Mouse (Mus musculus) left cerebral cortex, adult 8-10 months (tissue): Measurements from ENCODE around the gene Rnf6. TPM values are rescaled to one million over a fixed set of nuclear protein-coding genes. Genes with fewer than 3 reads are reported as not detected.

Experiments
- DNase-seq, 2 experiments: peaks; one replicate each; pipeline ENCODE4 v3.0.0; 2022; ENCODE audit warnings: low spot score in 2 of 2
- total RNA-seq, 4 experiments: library from RNA; stranded (reverse); gene quantifications; 2 replicates each; pipeline ENCODE4 v1.2.4; 2022

Rnf6 gene
- 10 to 100 TPM; 57.3 to 70.0 (median 62.7) TPM for total RNA-seq

DNA sequence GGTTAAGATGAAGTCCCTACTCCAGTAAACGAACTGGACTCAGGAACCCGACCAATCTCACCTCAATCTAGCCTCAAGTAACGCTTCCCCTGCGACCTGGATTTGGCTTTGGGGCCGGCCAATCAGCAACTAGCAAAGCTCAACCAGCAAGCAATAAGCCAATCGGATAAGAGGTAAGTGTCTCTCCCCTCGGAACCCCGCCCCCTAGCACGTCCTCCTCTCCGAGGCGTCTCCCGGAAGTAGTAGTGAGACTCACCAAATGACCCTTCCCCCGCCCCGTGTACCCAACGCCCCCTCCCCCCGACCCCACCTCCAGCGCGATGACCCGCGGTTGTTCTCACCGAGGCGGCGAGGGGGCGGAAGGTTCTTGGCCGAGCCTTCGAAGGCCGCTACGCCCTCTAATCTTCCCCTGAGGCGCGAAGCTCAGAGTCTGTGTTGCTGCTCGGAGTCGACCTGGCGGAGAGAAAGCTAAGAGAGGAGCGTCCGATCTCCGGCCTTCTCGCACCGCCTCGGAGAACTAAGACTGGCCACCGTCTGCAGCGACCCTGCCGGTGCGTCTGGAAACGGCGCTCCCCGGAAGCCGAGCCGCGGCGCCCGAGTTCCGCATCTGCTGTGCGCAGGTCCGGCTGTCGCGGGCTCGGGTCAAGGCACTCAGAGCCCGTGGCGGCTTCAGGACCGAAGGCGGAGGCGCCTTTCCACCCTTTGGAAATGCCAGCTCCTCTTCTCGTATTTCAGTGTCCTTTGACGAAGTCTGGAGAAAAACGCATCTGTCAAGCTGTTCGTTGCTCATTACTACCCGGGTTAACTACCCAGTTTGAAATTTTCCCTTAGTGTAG, at the start of gene Rnf6:
Gene Rnf6 (minus strand): TSS at position 677 of the 836 bp plus-strand sequence.
- DNase-seq: peak; percentile 77 to 96

DNA sequence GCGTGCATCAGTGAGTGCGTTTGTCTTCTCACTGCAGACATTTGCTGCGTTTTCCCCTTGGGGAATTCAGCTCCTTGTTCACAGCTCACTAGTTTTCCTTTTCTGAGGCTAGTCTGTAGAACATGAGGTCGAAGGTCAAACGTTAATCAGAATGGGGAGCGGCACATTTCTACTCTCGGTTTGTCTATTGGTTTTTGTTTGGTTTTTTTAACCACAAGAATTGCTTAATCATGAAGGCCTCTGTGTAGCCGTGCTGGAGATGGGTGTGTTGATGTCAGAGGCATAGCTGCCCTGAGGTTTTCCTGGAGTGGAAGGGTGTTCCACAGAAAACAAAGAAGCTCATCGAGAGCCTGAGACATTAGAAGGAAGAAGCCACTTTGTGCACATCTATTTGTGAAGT, 49.2 kb upstream of the Rnf6 start:
- DNase-seq: no peak

DNA sequence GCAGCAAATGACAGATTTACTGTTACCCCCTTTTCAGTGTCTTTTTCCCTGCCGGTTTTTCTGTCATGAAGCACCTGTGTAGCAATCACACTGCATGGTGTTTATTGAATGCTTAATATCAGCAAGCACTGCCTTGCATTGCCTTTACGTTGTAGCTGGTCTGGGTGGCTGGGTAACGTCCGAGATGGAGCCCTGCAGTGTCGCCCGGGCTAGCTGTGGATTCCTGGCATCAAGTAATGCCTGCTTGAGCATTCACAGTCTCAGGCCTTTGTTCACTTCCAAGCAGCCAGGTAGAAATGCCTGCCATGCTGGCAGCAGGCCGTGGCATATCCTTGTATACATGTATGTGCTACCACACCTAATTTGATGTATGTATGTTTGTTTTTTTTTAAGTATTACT, 46.4 kb upstream of the Rnf6 start:
- no peak for DNase-seq

DNA sequence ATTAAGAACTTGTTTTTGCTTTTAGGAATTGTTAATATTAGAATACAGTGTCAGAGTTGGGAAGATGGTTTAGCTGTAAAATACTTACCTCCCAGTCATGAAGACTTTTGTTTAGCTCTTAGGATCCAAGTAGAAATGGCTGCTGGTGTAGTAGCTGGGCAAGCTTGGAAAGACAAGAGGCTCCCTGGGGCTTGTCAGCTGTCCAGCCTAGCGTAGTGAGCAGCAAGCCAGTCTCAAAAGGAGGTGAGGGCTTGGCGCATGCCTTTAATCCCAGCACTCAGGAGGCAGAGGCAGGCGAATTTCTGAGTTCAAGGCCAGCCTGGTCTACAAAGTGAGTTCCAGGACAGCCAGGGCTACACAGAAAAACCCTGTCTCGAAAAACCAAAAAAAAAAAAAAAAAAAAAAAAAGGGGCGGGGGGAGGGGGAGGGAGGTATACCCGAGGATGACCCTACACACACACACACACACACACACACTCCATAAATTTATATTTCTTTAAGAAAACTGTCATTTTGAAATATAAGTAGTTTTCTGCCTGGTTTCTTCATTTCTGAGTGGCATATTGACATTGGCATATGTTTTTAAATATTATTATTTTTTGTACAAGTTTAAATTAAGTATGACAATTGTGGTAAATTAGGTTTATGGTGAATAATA, 44.7 kb upstream of the Rnf6 start:
- DNase-seq: no peak

DNA sequence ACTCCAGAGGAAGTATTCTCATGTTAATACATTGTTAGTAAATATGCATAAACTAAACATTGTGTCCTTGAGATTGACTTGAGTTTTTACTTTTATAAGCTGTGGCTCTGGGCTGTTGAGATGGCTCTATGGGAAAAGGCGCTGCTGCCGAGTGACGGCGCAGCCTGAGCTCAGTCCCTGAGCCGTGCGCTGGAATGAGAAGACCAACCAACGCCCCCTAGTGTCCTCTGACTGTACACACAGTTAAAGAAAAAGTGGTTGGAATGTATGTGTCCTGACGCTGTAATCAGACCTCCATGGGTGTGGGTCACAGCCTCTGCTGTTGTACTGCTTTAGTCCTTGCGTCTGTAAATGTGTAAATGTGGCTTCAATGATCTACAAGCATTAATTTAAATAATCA, 38.6 kb upstream of the Rnf6 start:
- no peak for DNase-seq

DNA sequence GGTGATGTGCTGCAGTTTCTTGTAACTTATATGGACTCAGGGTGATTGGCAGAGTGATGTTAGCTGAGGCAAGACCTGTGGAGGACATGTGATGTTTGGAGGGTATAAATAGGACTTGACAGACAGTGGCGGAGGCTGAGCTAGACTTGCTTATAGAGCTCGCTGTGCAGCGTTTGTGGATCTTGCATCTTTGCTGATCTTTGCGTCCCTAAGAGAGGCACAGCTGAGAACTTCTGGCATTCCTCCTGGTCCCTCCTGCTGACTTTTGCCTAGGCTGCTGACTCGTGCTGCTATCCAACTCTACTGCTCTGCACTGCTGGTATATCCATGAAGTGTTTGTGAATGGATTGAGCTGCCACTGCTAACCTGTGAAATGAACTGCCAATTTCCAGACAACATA, 32.3 kb upstream of the Rnf6 start:
- no peak for DNase-seq

DNA sequence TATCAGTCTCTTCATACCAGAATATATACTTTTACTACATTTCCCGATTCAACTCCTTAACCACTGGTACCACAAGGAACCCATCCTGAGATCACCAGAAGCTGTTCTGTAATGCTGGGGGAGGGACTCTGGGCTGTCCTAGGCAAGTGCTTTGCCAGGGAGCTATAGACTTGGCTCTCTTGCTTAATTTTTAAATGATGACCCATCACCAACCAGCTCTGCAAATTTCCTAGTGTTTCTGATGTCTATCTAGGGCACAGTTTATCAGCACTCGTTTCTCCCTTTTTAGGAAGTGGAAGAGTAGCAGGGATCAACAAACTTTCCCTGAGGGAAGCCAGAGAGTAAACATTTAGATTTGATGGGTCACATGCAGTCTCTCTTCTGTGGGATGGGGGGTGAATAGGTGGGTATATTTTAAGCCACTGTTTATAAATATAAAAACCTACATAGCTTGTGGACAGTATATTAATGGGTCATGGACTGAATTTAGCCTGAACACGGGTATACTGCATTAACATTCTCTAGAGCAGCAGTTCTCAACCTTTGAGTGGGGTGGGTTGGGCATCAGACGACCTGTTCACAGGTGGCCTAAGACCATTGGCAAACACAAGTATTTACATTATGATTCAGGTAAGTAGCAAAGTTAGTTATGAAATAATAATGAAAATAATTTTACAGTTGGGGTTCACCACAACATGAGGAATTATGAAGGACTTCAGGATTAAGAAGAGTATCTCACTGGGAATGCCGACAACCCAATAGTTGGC, 30.5 kb upstream of the Rnf6 start:
- no peak for DNase-seq

DNA sequence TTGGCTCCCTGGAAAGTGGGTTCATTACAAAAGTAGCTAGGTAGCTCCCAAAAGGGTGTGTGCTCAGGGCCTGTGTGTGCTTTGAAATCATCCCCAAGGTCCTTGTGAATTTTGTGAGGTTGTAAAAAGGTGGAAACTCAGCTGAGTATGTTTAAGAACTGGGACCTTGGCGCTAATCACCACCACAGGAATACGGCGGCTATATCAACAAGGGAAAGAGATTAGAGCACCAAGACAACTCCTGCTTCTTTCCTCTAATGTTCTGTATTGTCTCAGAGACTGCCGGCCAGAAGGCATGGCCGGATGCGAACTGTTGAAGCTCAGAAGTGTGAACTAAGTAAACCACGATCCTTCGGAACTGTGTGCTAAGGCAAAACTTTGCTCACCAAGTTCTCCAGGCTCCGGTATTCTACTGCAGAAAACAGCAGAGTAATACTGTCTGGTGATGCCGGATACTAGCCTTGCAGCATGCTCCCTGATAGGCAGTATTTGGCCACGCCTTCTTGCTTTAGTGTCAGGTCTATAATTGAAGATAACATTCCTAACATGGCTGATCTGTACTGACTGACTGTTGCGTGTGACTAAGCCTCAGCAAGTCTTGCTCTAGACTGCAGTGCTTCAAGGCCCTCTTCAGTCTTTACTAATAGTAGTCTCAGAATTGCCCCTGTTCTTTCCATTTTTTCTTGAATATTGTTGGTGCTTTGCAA, 29.2 kb upstream of the Rnf6 start:
- no peak for DNase-seq

DNA sequence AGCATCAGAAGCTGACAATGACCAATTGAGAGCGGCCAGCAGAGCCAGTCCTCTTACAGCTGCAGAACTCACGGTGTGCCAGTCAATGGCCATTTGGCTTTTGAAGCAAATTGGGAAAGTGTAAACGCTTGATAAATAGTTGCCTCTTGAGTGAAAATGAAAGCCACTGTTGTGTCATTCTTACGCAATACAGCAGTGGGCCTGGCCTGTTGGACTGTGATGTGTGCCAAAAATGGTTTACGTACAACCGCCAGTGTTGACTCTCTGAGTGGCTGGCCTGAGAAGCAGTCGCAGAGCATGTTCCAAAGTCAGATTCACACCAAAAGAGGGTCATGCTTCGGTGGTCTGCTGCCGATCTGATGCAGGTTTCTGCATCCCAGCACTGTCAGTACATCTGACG, 27.4 kb upstream of the Rnf6 start:
- DNase-seq: no peak

DNA sequence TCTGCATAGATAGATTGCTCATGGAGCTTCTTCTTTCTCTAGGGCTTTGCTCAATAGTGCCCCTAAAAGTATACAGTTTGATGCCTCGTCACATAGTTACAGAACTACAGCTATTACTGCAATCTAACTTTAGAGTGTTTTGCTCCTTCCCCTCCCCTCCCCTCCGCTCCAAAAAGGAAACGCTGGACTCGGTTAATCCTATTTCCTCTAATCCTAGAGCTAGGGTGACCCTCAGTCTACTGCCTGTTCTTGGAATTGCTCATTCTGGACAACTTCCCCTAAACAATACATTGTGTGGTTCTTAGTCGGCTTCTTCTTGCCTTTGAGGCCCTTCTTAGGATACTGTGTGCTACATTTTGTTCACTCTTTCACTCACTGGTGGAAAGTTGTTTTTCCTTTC, 26.4 kb upstream of the Rnf6 start:
- no peak for DNase-seq

DNA sequence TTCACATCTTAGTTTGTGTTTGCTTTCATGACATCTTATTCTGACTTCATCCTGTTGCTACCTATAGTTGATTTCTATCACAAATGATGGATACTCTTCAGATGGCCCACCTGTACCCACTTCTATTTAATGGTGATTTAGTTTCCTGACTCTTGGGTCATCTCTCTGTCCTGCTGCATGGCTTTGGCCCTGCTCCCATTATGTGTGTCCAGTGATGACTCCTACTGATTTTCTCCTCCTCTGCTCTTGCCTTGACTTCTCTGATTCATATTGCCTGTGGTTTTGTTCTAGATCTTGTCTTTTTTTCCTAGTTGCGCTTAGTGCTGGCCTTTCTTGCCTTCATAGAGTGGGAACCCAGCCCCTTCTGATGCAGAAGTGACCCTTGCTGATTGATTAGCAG, 25.0 kb upstream of the Rnf6 start:
- DNase-seq: no peak

DNA sequence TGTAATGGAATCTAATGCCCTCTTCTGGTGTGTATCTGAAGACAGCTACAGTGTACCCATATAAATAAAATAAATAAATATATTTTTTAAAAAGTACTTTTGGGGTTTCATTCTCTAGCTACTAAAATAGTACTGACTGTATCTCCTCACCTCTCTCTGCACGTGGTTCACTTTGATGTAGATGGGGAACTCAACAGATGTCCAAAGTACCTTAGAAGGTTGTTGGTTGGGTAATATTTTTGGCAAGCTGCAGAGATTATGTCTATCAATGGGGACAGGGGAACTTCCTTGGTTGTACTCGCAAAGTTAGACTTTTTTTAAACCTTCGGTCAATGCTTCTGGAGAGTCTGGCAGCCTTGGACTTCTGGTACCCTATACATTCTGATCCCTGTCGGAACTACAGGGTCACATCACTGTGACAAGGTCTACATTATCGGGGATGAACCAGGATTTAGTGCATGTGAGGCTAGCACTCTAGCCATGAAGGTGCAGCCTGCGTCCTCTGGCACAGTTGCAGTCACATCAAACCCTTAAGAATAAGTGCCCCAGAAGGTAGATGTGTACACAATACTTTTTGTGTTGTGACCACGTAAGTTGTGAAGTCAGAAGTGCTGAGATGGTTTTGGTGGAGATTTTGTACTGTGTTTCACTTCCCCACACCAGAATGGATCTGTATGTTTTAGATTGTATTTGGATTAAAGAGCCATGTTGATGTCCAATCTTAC, 24.5 kb upstream of the Rnf6 start:
- no peak for DNase-seq

DNA sequence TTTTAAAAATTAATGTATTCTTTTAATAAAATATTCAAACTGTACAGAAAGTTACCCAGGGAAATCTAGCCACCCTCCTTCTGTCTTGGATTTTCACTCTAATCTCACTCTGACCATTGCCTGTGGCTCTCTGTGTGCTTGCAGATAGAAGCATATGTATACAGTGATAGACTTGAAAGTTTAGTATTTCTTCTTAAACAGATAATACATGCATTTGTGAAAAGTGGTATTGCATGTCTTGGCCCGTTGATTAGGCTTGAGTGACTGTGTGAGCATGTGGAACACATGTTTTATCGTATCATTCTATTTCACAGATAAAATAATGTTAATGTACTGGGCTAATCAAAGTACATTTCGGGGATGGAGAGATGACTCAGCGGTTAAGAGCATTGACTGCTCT, 23.8 kb upstream of the Rnf6 start:
- no peak for DNase-seq

DNA sequence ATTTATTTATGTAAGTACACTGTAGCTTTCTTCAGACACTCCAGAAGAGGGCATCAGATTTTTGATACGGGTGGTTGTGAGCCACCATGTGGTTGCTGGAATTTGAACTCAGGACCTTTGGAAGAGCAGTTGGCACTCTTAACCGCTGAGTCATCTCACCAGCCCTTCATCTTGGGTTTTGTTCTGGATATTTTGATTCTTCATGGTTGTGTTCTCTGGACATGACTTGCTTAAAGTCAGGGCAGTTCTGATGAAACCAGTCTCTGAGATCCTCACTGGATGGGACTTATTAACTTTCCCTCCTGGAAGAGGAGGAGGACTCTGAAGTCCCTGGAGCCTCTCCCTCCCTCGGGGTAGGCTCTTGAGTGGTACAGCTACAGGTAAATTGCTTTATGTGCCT, 19.8 kb upstream of the Rnf6 start:
- DNase-seq: no peak

DNA sequence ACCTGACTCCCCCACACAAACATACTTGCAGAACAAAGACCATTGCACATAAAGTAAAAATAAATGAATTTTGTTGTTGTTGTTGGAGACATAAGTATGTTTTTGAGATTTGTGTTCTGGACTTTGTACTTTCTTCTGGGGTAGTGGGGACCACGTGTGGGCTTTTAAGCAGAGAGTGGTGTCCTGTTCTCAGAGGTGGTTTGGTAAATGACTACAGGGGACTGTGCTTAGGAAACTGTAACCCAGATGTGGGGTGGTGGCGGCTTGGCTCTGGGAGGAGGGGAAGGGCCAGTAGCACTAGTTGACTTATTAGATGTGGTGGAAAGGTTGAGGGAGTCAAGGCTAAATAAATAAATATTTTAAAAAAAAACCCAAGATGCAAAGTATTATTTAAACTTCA, 19.4 kb upstream of the Rnf6 start:
- no peak for DNase-seq

DNA sequence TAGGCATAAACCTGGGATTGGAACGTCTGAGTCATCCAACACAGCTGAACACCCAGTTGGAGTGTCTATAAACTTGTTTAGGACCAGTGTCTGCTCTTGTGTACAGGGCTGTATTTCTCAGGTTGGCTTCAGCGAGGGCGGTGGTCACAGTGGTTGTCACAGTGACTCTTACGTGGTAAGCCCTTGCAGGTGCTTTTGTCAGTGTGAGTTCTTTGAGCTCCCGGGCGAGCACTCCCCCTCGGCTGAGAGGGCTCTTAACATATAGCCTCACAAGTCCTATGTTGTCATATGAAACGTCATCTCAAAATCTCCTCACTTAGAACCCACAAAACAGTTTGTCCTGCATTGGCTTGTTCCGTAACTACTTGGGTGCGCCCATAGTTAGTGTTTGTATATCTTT, 16.9 kb upstream of the Rnf6 start:
- no peak for DNase-seq

DNA sequence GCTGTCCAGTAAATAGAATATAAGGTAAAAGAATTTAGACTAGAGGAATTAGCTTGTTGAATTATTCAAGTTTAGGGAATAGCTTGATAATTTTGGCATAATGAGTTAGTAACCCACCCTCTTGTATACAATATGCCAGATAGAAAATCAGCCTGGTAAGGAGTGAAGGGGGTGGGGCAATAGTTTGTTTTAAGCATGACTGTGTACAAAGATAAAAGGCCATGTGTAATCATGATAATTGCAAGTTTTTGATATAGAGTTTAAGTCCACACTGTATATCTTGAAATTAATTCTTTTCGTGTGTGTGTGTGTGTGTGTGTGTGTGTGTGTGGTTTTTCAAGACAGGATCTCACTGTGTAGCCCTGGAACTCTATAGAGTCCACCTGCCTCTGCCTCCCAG, 13.0 kb upstream of the Rnf6 start:
- no peak for DNase-seq

DNA sequence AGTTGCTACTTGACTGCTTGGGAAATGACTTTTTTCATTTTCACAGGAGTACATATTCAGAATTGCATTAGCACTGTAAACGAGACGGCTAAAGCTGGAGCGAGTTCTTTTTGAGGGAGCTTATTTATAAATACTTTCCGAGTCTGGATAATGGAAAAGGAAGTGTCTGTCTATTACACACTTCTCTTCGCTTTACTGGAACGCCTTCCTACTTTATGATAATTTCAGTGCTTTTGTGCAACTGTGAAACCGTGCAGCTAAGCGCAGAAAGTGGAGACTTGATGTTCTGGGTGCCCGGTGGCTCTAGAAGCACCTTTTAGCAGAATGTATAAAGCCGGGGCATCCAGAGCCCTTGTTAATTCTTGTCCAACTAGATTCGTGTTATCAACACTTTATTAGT, 11.5 kb upstream of the Rnf6 start:
- DNase-seq: no peak

DNA sequence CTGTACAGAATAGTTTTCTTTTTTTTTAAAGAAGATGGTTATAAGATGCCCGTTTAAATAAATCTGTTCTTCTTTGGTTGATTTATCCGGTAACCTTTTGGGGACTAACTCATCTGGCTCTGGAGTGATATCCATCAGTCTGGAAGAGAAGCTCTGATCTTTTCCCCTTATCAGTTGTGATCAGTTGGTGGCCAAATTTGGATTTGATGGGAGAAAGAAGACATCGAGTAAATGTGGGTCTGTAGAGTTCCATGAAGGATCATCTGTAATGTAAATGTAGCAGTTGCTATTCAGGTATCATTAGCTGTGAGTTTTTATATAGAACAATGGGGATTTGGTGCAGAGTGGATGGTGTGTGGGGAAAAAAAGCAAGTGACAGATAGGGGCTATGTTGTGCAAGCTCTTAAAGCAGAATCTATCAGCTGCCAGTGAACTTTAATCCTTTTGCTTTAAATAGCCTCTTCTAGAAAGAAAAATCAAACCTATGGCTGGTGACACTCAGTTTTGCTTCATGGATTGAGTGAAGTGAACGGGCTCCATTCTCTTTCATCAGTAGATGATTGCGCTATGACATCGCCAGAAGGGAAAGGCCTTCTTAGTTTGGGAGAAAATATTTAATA, 10.8 kb upstream of the Rnf6 start:
- DNase-seq: no peak

DNA sequence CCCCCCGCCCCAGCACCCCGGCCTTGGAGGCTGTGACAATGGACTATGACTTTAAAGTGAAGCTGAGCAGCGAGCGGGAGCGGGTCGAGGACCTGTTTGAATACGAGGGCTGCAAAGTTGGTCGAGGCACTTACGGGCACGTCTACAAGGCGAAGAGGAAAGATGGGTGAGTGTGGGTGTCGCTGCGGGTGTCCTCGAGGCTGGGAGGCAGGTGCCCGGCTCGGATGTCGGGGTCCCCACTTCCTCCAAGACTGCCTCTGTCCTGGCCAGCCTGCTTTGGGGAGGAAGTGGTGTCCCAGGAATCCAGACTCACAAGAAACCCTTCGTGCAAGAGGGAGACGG, 10.3 kb upstream of the Rnf6 start:
- DNase-seq: peak in 1 of 2 experiments; percentile 29
